Mouse (Mus musculus): Measurements from ENCODE around the gene Prph.
A peak's percentile ranks its signal among the peaks of the same experiment; 100 is the strongest.
"Not testable (repeated sequence)": the region's sequence is repeated elsewhere in the genome, so short reads cannot be mapped to it uniquely, and the experiment has no call there.

Gene Prph

GRCm38 (mm10) chr15:99074600-99075333 is 19.8 kb downstream of the Prph start:
- DNase-seq (ENCODE audit: extremely low spot score, low read depth, low spot score), result peak; percentile 96

GRCm38 (mm10) chr15:99076011-99076410 is 21.0 kb downstream of the Prph start:
- DNase-seq (ENCODE audit: extremely low spot score, low read depth, low spot score), result not testable (repeated sequence)

- no peak for DNase-seq (ENCODE audit: extremely low spot score, low read depth, low spot score)
These were observed 23.4 kb downstream of the Prph start for GRCm38 (mm10) chr15:99078181-99078910.

GRCm38 (mm10) chr15:99079804-99080203 is 24.8 kb downstream of the Prph start:
- DNase-seq (ENCODE audit: extremely low spot score, low read depth, low spot score), result no peak

GRCm38 (mm10) chr15:99082322-99082721 is 27.3 kb downstream of the Prph start:
- DNase-seq (ENCODE audit: extremely low spot score, low read depth, low spot score), result no peak

GRCm38 (mm10) chr15:99082840-99083239 is 27.9 kb downstream of the Prph start:
- DNase-seq (ENCODE audit: extremely low spot score, low read depth, low spot score), result no peak

GRCm38 (mm10) chr15:99083258-99083657 is 28.3 kb downstream of the Prph start:
- DNase-seq (ENCODE audit: extremely low spot score, low read depth, low spot score), result no peak

- DNase-seq (ENCODE audit: extremely low spot score, low read depth, low spot score), result no peak
These were observed 29.0 kb downstream of the Prph start for GRCm38 (mm10) chr15:99083867-99084557.

GRCm38 (mm10) chr15:99084618-99085017 is 29.6 kb downstream of the Prph start:
- no peak for DNase-seq (ENCODE audit: extremely low spot score, low read depth, low spot score)

GRCm38 (mm10) chr15:99085997-99086396 is 31.0 kb downstream of the Prph start:
- no peak for DNase-seq (ENCODE audit: extremely low spot score, low read depth, low spot score)

GRCm38 (mm10) chr15:99087253-99088075 is 32.5 kb downstream of the Prph start, which contains the start of gene C1ql4:
TSS of gene C1ql4 (minus strand) at chr15:99087817.
- DNase-seq (ENCODE audit: extremely low spot score, low read depth, low spot score), result no peak

- DNase-seq (ENCODE audit: extremely low spot score, low read depth, low spot score), result no peak
These were observed 33.3 kb downstream of the Prph start for GRCm38 (mm10) chr15:99088292-99088691.

- DNase-seq (ENCODE audit: extremely low spot score, low read depth, low spot score), result no peak
These were observed 34.1 kb downstream of the Prph start for GRCm38 (mm10) chr15:99089069-99089468.

GRCm38 (mm10) chr15:99092870-99093269 is 37.9 kb downstream of the Prph start, which contains the start of gene Dnajc22:
TSS of gene Dnajc22 (plus strand) at chr15:99093170.
- DNase-seq (ENCODE audit: extremely low spot score, low read depth, low spot score), result no peak

- DNase-seq (ENCODE audit: extremely low spot score, low read depth, low spot score), result no peak
These were observed 38.6 kb downstream of the Prph start for GRCm38 (mm10) chr15:99093291-99094258.

GRCm38 (mm10) chr15:99094631-99095270 is 39.8 kb downstream of the Prph start:
- DNase-seq (ENCODE audit: extremely low spot score, low read depth, low spot score), result no peak

- DNase-seq (ENCODE audit: extremely low spot score, low read depth, low spot score), result no peak
These were observed 40.4 kb downstream of the Prph start for GRCm38 (mm10) chr15:99095356-99095755.

GRCm38 (mm10) chr15:99096061-99096793 is 41.3 kb downstream of the Prph start:
- DNase-seq (ENCODE audit: extremely low spot score, low read depth, low spot score), result no peak

Data from hindlimb bud, embryonic 11.5 days (tissue).